Mouse (Mus musculus) neural tube, embryonic 14.5 days (tissue): ENCODE results near the gene Socs7. TPM values are rescaled to one million over a fixed set of nuclear protein-coding genes. Genes with fewer than 3 reads are reported as not detected.

Source experiments
- polyA plus RNA-seq: library from polyadenylated mRNA; unstranded; fragments of >200 nt; fragmentation: Nextera tagmentation; extraction: Ambion mirVana; gene quantifications from 2 replicates; pipeline ENCODE4 v1.2.1, GENCODE M21; 2014

The Socs7 gene
- polyA plus RNA-seq, 1 experiment from 2014 or later, result 6.7 TPM

Other genes with a start within 250 kb of the Socs7 start
- gene Tbx21, start 247.2 kb upstream of the Socs7 start, polyA plus RNA-seq, result 0.14 and 0.21 TPM in 2 replicates
- gene Tbkbp1, start 211.1 kb upstream of the Socs7 start, polyA plus RNA-seq, result 8.4 and 9.0 TPM in 2 replicates
- 32.1 and 38.0 TPM in 2 replicates for gene Kpnb1, start 174.7 kb upstream of the Socs7 start, polyA plus RNA-seq
- gene Npepps, start 81.9 kb upstream of the Socs7 start, polyA plus RNA-seq, result 137 and 157 TPM in 2 replicates
- gene Mrpl45, start 46.8 kb upstream of the Socs7 start, polyA plus RNA-seq, result 43.9 and 44.0 TPM in 2 replicates
- 0.49 and 0.71 TPM in 2 replicates for gene Gpr179, start 10.5 kb upstream of the Socs7 start, polyA plus RNA-seq
- 9.2 and 9.6 TPM in 2 replicates for gene Arhgap23, start 53.0 kb downstream of the Socs7 start, polyA plus RNA-seq
- gene 4933428G20Rik, start 137.8 kb downstream of the Socs7 start, polyA plus RNA-seq, result 0.26 and 0.33 TPM in 2 replicates
- gene Srcin1, start 213.6 kb downstream of the Socs7 start, polyA plus RNA-seq, result 7.6 and 8.1 TPM in 2 replicates